ENCODE assay signal across 8 mouse cellular contexts in genomic region chr7:49245537-49246239, GRCm38 (mm10).
DNase-seq lines count a peak whose midpoint lies in the region; ATAC-seq and TF ChIP-seq lines count a peak whose summit lies in the region.

No protein-coding gene starts in this region.

- peak; percentile 76 for ATAC-seq in granulocyte monocyte progenitor cell, adult 5-6 weeks (replicated peaks; ENCODE audit: poor library complexity, severe bottlenecking)
- peak; percentile 96 for ATAC-seq in intestine, postnatal 0 days
- ATAC-seq in midbrain, embryonic 12.5 days (ENCODE audit: low FRiP score, low read depth), result peak; percentile 98

- DNase-seq in adrenal gland, postnatal 25 days, result peak; percentile 96
- DNase-seq in embryonic facial prominence, embryonic 10.5 days (ENCODE audit: low spot score), result peak; percentile 96
- DNase-seq in limb, embryonic 10.5 days (ENCODE audit: low spot score), result peak; percentile 93
- DNase-seq in skeletal muscle tissue, adult 2 months (ENCODE audit: low read depth, low spot score), result peak; percentile 87
- DNase-seq in MN1 (ENCODE audit: low spot score), result no peak

- peak overlapping the region; percentile 93 for H3K4me2 ChIP-seq in intestine, postnatal 0 days (replicated peaks; ENCODE audit: low read depth)
- H3K4me2 ChIP-seq in midbrain, embryonic 12.5 days (replicated peaks), result peak overlapping the region; percentile 94

- peaks cover 25% of the 10 kb centered on the region for H3K4me1 ChIP-seq in embryonic facial prominence, embryonic 10.5 days
- H3K4me1 ChIP-seq in intestine, postnatal 0 days (replicated peaks; ENCODE audit: control insufficient read depth, insufficient read depth, low read length), result peaks cover 2% of the 10 kb centered on the region; the same call in 1 of the 2 replicates
- peaks cover 17% of the 10 kb centered on the region for H3K4me1 ChIP-seq in limb, embryonic 10.5 days
- peaks cover 23% of the 10 kb centered on the region for H3K4me1 ChIP-seq in midbrain, embryonic 12.5 days

- H3K4me3 ChIP-seq in embryonic facial prominence, embryonic 10.5 days, result peak overlapping the region; percentile 67
- H3K4me3 ChIP-seq in intestine, postnatal 0 days (ENCODE audit: low read depth, low read length), result peak overlapping the region; percentile 56
- peak overlapping the region; percentile 69 for H3K4me3 ChIP-seq in limb, embryonic 10.5 days
- H3K4me3 ChIP-seq in midbrain, embryonic 12.5 days, result peak overlapping the region; percentile 57

- WGBS in embryonic facial prominence, embryonic 10.5 days, result under 1% methylated on average over 68 of the region's 68 CpGs
- under 1% methylated on average over 59 of the region's 68 CpGs for WGBS in intestine, postnatal 0 days
- under 1% methylated on average over 61 of the region's 68 CpGs for WGBS in limb, embryonic 10.5 days
- under 1% methylated on average over 53 of the region's 68 CpGs for WGBS in midbrain, embryonic 12.5 days

- peaks cover 65% of the 10 kb centered on the region for H3K27me3 ChIP-seq in embryonic facial prominence, embryonic 10.5 days (replicated peaks; ENCODE audit: low read depth, poor library complexity, severe bottlenecking)
- peaks cover 9% of the 10 kb centered on the region for H3K27me3 ChIP-seq in intestine, postnatal 0 days (replicated peaks; ENCODE audit: control insufficient read depth, insufficient read depth, low read length)
- peaks cover 58% of the 10 kb centered on the region for H3K27me3 ChIP-seq in limb, embryonic 10.5 days (ENCODE audit: low read depth, poor library complexity, severe bottlenecking)
- peaks cover 52% of the 10 kb centered on the region for H3K27me3 ChIP-seq in midbrain, embryonic 12.5 days

- H3K27ac ChIP-seq in embryonic facial prominence, embryonic 10.5 days (replicated peaks), result peak overlapping the region; percentile 91
- no peak overlapping the region for H3K27ac ChIP-seq in intestine, postnatal 0 days (ENCODE audit: low read depth, low read length)
- peak overlapping the region; percentile 93 for H3K27ac ChIP-seq in limb, embryonic 10.5 days
- peak overlapping the region; percentile 66 for H3K27ac ChIP-seq in midbrain, embryonic 12.5 days (replicated peaks)

- H3K9ac ChIP-seq in intestine, postnatal 0 days (ENCODE audit: low read depth, low read length), result peak overlapping the region; percentile 64
- peak overlapping the region; percentile 67 for H3K9ac ChIP-seq in midbrain, embryonic 12.5 days (replicated peaks)

- H3K36me3 ChIP-seq in embryonic facial prominence, embryonic 10.5 days (replicated peaks), result no peaks in the 10 kb centered on the region
- no peaks in the 10 kb centered on the region for H3K36me3 ChIP-seq in intestine, postnatal 0 days (ENCODE audit: control insufficient read depth, insufficient read depth)
- no peaks in the 10 kb centered on the region for H3K36me3 ChIP-seq in limb, embryonic 10.5 days
- H3K36me3 ChIP-seq in midbrain, embryonic 12.5 days, result no peaks in the 10 kb centered on the region

- peak; percentile 16; the same call in 1 of the 2 replicates for TF ChIP-seq CTCF in intestine, postnatal 0 days (IDR thresholded peaks at IDR 0.05; ENCODE audit: low read depth)

- no peaks in the 10 kb centered on the region for H3K9me3 ChIP-seq in embryonic facial prominence, embryonic 10.5 days
- H3K9me3 ChIP-seq in intestine, postnatal 0 days (ENCODE audit: control insufficient read depth), result no peaks in the 10 kb centered on the region
- H3K9me3 ChIP-seq in limb, embryonic 10.5 days (replicated peaks), result no peaks in the 10 kb centered on the region
- no peaks in the 10 kb centered on the region for H3K9me3 ChIP-seq in midbrain, embryonic 12.5 days
